Mouse (Mus musculus): ENCODE data around the gene Zfp467. TPM values are rescaled to one million over a fixed set of nuclear protein-coding genes. Genes with fewer than 3 reads are reported as not detected.

The Zfp467 gene
- polyA plus RNA-seq (2014; fragmentation: Nextera tagmentation; extraction: Ambion mirVana): 27.1 and 30.8 TPM in 2 replicates

- peak; percentile 60 for ATAC-seq (ENCODE audit: insufficient number of reproducible peaks, insufficient read depth, low FRiP score, low read depth)
- Histone ChIP-seq H3K27ac (ENCODE audit: low read length) (peak within 1 kb of the TSS; percentile 98), H3K4me1 (ENCODE audit: control insufficient read depth, insufficient read depth, low read length) (peaks cover 26% of the 10 kb centered on the region), H3K9me3 (ENCODE audit: control insufficient read depth, low read depth, low read length) (no peaks in the 10 kb centered on the region), H3K9ac (replicated peaks; ENCODE audit: low read depth, low read length) (peak within 1 kb of the TSS; percentile 95), H3K4me2 (replicated peaks; ENCODE audit: low read depth, low read length) (peak within 1 kb of the TSS; percentile 45), H3K27me3 (ENCODE audit: control insufficient read depth, insufficient read depth, low read length) (no peaks in the 10 kb centered on the region), H3K4me3 (ENCODE audit: low read depth, low read length) (peak within 1 kb of the TSS; percentile 91), H3K36me3 (ENCODE audit: control insufficient read depth, insufficient read depth, low read length) (peaks cover 16% of the 10 kb centered on the region)
- 1% methylated on average over 65 of the region's 65 CpGs for WGBS
Measured at GRCm38 (mm10) chr6:48445181-48446101, at the start of gene Zfp467. Gene Zfp467, minus strand, starts transcription at chr6:48445825.

GRCm38 (mm10) chr6:48493136-48493730 is 47.6 kb upstream of the Zfp467 start:
- no peak for ATAC-seq (ENCODE audit: insufficient number of reproducible peaks, insufficient read depth, low FRiP score, low read depth)
- no peaks in the 10 kb centered on the region for H3K9me3 ChIP-seq (ENCODE audit: control insufficient read depth, low read depth, low read length)
- no peaks in the 10 kb centered on the region for H3K27me3 ChIP-seq (ENCODE audit: control insufficient read depth, insufficient read depth, low read length)
- no peak overlapping the region for H3K27ac ChIP-seq (ENCODE audit: low read length)
- 28% methylated on average over 8 of the region's 8 CpGs for WGBS
- no peak overlapping the region for H3K9ac ChIP-seq (replicated peaks; ENCODE audit: low read depth, low read length)
- H3K4me3 ChIP-seq (ENCODE audit: low read depth, low read length): no peak overlapping the region
- no peak overlapping the region for H3K4me2 ChIP-seq (replicated peaks; ENCODE audit: low read depth, low read length)
- no peaks in the 10 kb centered on the region for H3K36me3 ChIP-seq (ENCODE audit: control insufficient read depth, insufficient read depth, low read length)
- no peaks in the 10 kb centered on the region for H3K4me1 ChIP-seq (ENCODE audit: control insufficient read depth, insufficient read depth, low read length)

GRCm38 (mm10) chr6:48491361-48491760 is 45.7 kb upstream of the Zfp467 start:
- Histone ChIP-seq H3K4me1 (ENCODE audit: control insufficient read depth, insufficient read depth, low read length) (0 out of 2 replicates have a peak, but pooled peaks cover 6% of the 10 kb centered on the region), H3K4me3 (ENCODE audit: low read depth, low read length) (no peak overlapping the region), H3K36me3 (ENCODE audit: control insufficient read depth, insufficient read depth, low read length) (no peaks in the 10 kb centered on the region), H3K27ac (ENCODE audit: low read length) (no peak overlapping the region), H3K27me3 (ENCODE audit: control insufficient read depth, insufficient read depth, low read length) (no peaks in the 10 kb centered on the region), H3K9me3 (ENCODE audit: control insufficient read depth, low read depth, low read length) (no peaks in the 10 kb centered on the region), H3K4me2 (replicated peaks; ENCODE audit: low read depth, low read length) (no peak overlapping the region), H3K9ac (replicated peaks; ENCODE audit: low read depth, low read length) (no peak overlapping the region)
- 66% methylated on average over 9 of the region's 9 CpGs for WGBS
- no peak for ATAC-seq (ENCODE audit: insufficient number of reproducible peaks, insufficient read depth, low FRiP score, low read depth)

GRCm38 (mm10) chr6:48489741-48490140 is 44.1 kb upstream of the Zfp467 start:
- no peak overlapping the region for H3K9ac ChIP-seq (replicated peaks; ENCODE audit: low read depth, low read length)
- 92% methylated on average over 3 of the region's 3 CpGs for WGBS

DNA sequence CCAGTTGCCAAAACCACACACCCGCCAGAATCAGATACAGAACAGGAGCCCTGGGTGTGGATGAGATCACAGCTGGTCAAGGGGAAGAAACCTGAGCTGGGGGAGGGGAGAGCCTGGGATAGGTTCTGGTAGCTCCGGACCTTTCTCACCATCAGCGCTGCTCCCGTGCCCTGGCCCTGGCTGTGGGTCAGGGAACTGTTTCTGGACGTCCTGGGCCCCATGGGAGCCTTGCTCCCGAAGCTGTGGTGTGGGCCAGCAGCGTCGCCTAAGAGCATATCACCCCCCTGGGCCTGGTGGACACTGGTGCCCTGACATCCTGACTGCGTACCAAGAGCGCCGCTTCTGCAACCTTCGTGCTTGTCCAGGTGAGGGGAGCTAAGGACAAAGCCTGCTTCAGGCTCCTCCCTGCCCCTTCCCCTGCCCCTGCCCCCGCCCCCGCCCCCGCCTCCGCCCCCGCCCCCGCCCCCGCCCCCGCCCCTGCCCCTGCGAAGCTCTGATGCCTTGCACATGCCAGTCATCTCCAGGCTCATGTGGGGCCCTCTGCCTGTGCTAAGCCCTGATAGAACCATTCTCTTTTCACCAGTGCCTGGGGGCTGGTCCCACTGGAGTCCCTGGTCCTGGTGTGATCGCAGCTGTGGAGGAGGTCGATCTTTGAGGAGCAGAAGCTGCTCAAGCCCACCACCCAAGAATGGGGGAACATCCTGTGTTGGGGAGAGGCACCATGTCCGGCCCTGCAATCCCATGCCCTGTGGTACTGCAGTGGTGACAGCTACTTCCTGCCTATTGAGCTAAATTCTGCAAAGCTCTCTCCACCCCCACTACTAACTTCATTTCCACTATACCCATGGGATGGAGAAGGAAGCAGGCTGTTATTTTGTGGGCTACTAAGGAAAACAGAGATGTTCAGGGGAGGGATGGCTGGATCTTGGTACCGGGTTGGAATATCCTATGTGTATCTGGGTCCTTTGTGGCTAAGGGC is 42.4 kb upstream of the Zfp467 start:
- peak; percentile 69 for ATAC-seq (ENCODE audit: insufficient number of reproducible peaks, insufficient read depth, low FRiP score, low read depth)
- H3K27me3 ChIP-seq (ENCODE audit: control insufficient read depth, insufficient read depth, low read length): no peaks in the 10 kb centered on the region
- H3K4me2 ChIP-seq (replicated peaks; ENCODE audit: low read depth, low read length): peak overlapping the region; percentile 43
- no peaks in the 10 kb centered on the region for H3K36me3 ChIP-seq (ENCODE audit: control insufficient read depth, insufficient read depth, low read length)
- no peaks in the 10 kb centered on the region for H3K9me3 ChIP-seq (ENCODE audit: control insufficient read depth, low read depth, low read length)
- no peak overlapping the region for H3K9ac ChIP-seq (replicated peaks; ENCODE audit: low read depth, low read length)
- H3K4me1 ChIP-seq (ENCODE audit: control insufficient read depth, insufficient read depth, low read length): 0 out of 2 replicates have a peak, but pooled peaks cover 6% of the 10 kb centered on the region
- WGBS: 10% methylated on average over 23 of the region's 25 CpGs
- H3K27ac ChIP-seq (ENCODE audit: low read length): no peak overlapping the region; the same call in 1 of the 2 replicates
- no peak overlapping the region for H3K4me3 ChIP-seq (ENCODE audit: low read depth, low read length)

More at GRCm38 (mm10) chr6:48489741-48490140, 44.1 kb upstream of the Zfp467 start:
- no peaks in the 10 kb centered on the region for H3K9me3 ChIP-seq (ENCODE audit: control insufficient read depth, low read depth, low read length)
- H3K36me3 ChIP-seq (ENCODE audit: control insufficient read depth, insufficient read depth, low read length): no peaks in the 10 kb centered on the region
- H3K27me3 ChIP-seq (ENCODE audit: control insufficient read depth, insufficient read depth, low read length): no peaks in the 10 kb centered on the region
- H3K4me1 ChIP-seq (ENCODE audit: control insufficient read depth, insufficient read depth, low read length): 0 out of 2 replicates have a peak, but pooled peaks cover 6% of the 10 kb centered on the region
- no peak overlapping the region for H3K27ac ChIP-seq (ENCODE audit: low read length)
- no peak for ATAC-seq (ENCODE audit: insufficient number of reproducible peaks, insufficient read depth, low FRiP score, low read depth)
- H3K4me3 ChIP-seq (ENCODE audit: low read depth, low read length): no peak overlapping the region
- H3K4me2 ChIP-seq (replicated peaks; ENCODE audit: low read depth, low read length): no peak overlapping the region

GRCm38 (mm10) chr6:48482501-48482900 is 36.9 kb upstream of the Zfp467 start:
- Histone ChIP-seq H3K9me3 (ENCODE audit: control insufficient read depth, low read depth, low read length) (no peaks in the 10 kb centered on the region), H3K4me1 (ENCODE audit: control insufficient read depth, insufficient read depth, low read length) (0 out of 2 replicates have a peak, but pooled peaks cover 3% of the 10 kb centered on the region), H3K4me2 (replicated peaks; ENCODE audit: low read depth, low read length) (no peak overlapping the region), H3K27me3 (ENCODE audit: control insufficient read depth, insufficient read depth, low read length) (no peaks in the 10 kb centered on the region), H3K36me3 (ENCODE audit: control insufficient read depth, insufficient read depth, low read length) (no peaks in the 10 kb centered on the region), H3K9ac (replicated peaks; ENCODE audit: low read depth, low read length) (no peak overlapping the region), H3K27ac (ENCODE audit: low read length) (no peak overlapping the region), H3K4me3 (ENCODE audit: low read depth, low read length) (no peak overlapping the region)
- ATAC-seq (ENCODE audit: insufficient number of reproducible peaks, insufficient read depth, low FRiP score, low read depth): no peak
- WGBS: 72% methylated on average over 5 of the region's 5 CpGs

- WGBS: 79% methylated on average over 4 of the region's 4 CpGs
Measured at GRCm38 (mm10) chr6:48478446-48478845, 32.8 kb upstream of the Zfp467 start.

GRCm38 (mm10) chr6:48470739-48471138 is 25.1 kb upstream of the Zfp467 start:
- ATAC-seq (ENCODE audit: insufficient number of reproducible peaks, insufficient read depth, low FRiP score, low read depth): no peak
- no peak overlapping the region for H3K4me2 ChIP-seq (replicated peaks; ENCODE audit: low read depth, low read length)
- H3K27ac ChIP-seq (ENCODE audit: low read length): no peak overlapping the region
- no peaks in the 10 kb centered on the region for H3K27me3 ChIP-seq (ENCODE audit: control insufficient read depth, insufficient read depth, low read length)
- H3K9ac ChIP-seq (replicated peaks; ENCODE audit: low read depth, low read length): no peak overlapping the region
- no peaks in the 10 kb centered on the region for H3K4me1 ChIP-seq (ENCODE audit: control insufficient read depth, insufficient read depth, low read length)
- 79% methylated on average over 2 of the region's 2 CpGs for WGBS
- H3K36me3 ChIP-seq (ENCODE audit: control insufficient read depth, insufficient read depth, low read length): no peaks in the 10 kb centered on the region
- no peaks in the 10 kb centered on the region for H3K9me3 ChIP-seq (ENCODE audit: control insufficient read depth, low read depth, low read length)
- H3K4me3 ChIP-seq (ENCODE audit: low read depth, low read length): no peak overlapping the region

More at GRCm38 (mm10) chr6:48478446-48478845, 32.8 kb upstream of the Zfp467 start:
- no peak overlapping the region for H3K9ac ChIP-seq (replicated peaks; ENCODE audit: low read depth, low read length)
- no peaks in the 10 kb centered on the region for H3K4me1 ChIP-seq (ENCODE audit: control insufficient read depth, insufficient read depth, low read length)
- H3K4me3 ChIP-seq (ENCODE audit: low read depth, low read length): no peak overlapping the region
- no peaks in the 10 kb centered on the region for H3K9me3 ChIP-seq (ENCODE audit: control insufficient read depth, low read depth, low read length)
- H3K27ac ChIP-seq (ENCODE audit: low read length): no peak overlapping the region
- no peak overlapping the region for H3K4me2 ChIP-seq (replicated peaks; ENCODE audit: low read depth, low read length)
- no peak for ATAC-seq (ENCODE audit: insufficient number of reproducible peaks, insufficient read depth, low FRiP score, low read depth)
- H3K36me3 ChIP-seq (ENCODE audit: control insufficient read depth, insufficient read depth, low read length): no peaks in the 10 kb centered on the region
- H3K27me3 ChIP-seq (ENCODE audit: control insufficient read depth, insufficient read depth, low read length): no peaks in the 10 kb centered on the region
